In the genomic region with DNA sequence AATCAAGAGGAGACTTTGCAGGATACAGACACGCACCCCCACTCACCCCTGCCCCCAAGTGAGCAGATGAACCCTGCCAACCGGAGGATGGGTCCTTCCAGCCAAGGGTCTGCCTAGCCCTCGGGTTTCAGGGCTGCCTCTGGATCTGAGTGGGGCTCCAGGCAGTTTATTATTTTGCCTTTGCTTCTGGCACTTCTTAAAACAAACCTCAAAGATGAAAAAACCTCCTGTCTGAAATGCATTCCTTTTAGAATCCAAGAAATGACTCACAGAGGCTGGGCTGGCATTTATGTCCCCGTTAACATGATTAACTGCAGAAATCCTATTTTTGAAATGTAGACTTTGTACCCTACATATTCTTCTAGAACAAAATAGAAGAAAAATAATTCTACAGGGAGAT, we compare ENCODE assay signal across 15 mouse cellular contexts.
DNase-seq lines count a peak whose midpoint lies in the region; ATAC-seq and TF ChIP-seq lines count a peak whose summit lies in the region.
"Had no signal": no experiment of that assay in that cellular context is flagged by ENCODE, and none has a peak within 500 bp of the region (broad histone marks: within the 10 kb centered on the region; RNA-seq: fewer than 3 reads in every experiment).

No protein-coding gene starts in this region.

- H3K36me3 ChIP-seq in embryonic facial prominence, embryonic 14.5 days (ENCODE audit: control insufficient read depth, insufficient read depth, low read length): no peaks in the 10 kb centered on the region
- H3K36me3 ChIP-seq in myocyte (ENCODE audit: control insufficient read depth, insufficient read depth): no peaks in the 10 kb centered on the region
- no peaks in the 10 kb centered on the region for H3K36me3 ChIP-seq in forebrain, embryonic 11.5 days (ENCODE audit: control insufficient read depth, insufficient read depth, low read length)
- H3K36me3 ChIP-seq: neural tube, embryonic 15.5 days had no signal

- peaks cover 5% of the 10 kb centered on the region; the same call in 1 of the 2 replicates for H3K4me1 ChIP-seq in embryonic facial prominence, embryonic 14.5 days (ENCODE audit: control insufficient read depth, insufficient read depth, low read length)
- no peaks in the 10 kb centered on the region for H3K4me1 ChIP-seq in forebrain, embryonic 11.5 days (replicated peaks; ENCODE audit: control insufficient read depth, insufficient read depth, low read length)
- H3K4me1 ChIP-seq: forebrain, embryonic 13.5 days; neural tube, embryonic 15.5 days had no signal

- no peak for TF ChIP-seq POLR2A in myocyte (IDR thresholded peaks at IDR 0.05; ENCODE audit: insufficient read length, low read depth)

- H3K27me3 ChIP-seq in embryonic facial prominence, embryonic 14.5 days (replicated peaks; ENCODE audit: control insufficient read depth, insufficient read depth, low read length): no peaks in the 10 kb centered on the region
- no peaks in the 10 kb centered on the region for H3K27me3 ChIP-seq in myocyte (ENCODE audit: control insufficient read depth, insufficient read depth, insufficient read length)
- H3K27me3 ChIP-seq in forebrain, embryonic 11.5 days (ENCODE audit: control insufficient read depth, insufficient read depth, low read length): no peaks in the 10 kb centered on the region
- H3K27me3 ChIP-seq: forebrain, embryonic 13.5 days; neural tube, embryonic 15.5 days had no signal

- no peak overlapping the region for H3K4me2 ChIP-seq in embryonic facial prominence, embryonic 14.5 days (ENCODE audit: low read depth, low read length)
- peak overlapping the region; percentile 58 for H3K4me2 ChIP-seq in myocyte (ENCODE audit: low read depth)
- H3K4me2 ChIP-seq in forebrain, embryonic 11.5 days (ENCODE audit: low read depth, low read length, severe bottlenecking): no peak overlapping the region
- H3K4me2 ChIP-seq: forebrain, embryonic 13.5 days; neural tube, embryonic 15.5 days had no signal

- no peaks in the 10 kb centered on the region for H3K9me3 ChIP-seq in embryonic facial prominence, embryonic 14.5 days (ENCODE audit: control insufficient read depth, low read length)
- H3K9me3 ChIP-seq in forebrain, embryonic 11.5 days (ENCODE audit: control insufficient read depth, low read length): no peaks in the 10 kb centered on the region
- H3K9me3 ChIP-seq: forebrain, embryonic 13.5 days; neural tube, embryonic 15.5 days had no signal

- no peaks in the 10 kb centered on the region for H3K79me2 ChIP-seq in myocyte (ENCODE audit: control insufficient read depth, insufficient read depth)

- H3ac ChIP-seq in myocyte (ENCODE audit: control insufficient read depth, insufficient read length): no peak overlapping the region

- peak; percentile 51 to 77 for DNase-seq in adrenal gland, adult (ENCODE audit: inconsistent age in 2 of 2, low spot score in 1 of 2)
- DNase-seq in adrenal gland, adult 18-20 months (ENCODE audit: low spot score in 2 of 2): no peak
- peak; percentile 32 for DNase-seq in layer of hippocampus, adult 9-11 months
- DNase-seq in layer of hippocampus, postnatal 25 days (ENCODE audit: extremely low spot score in 1 of 2, low spot score in 1 of 2): no peak
- peak; percentile 40 for DNase-seq in embryonic facial prominence, embryonic 14.5 days (ENCODE audit: low spot score)
- DNase-seq in forebrain, embryonic 11.5 days (ENCODE audit: low spot score): no peak
- DNase-seq in retina, embryonic 14.5 days (ENCODE audit: low spot score): no peak
- DNase-seq: cerebellum, adult 8-10 months; heart, postnatal 10 days; kidney, postnatal 10 days; right cerebral cortex, postnatal 25 days had no signal

- no peak overlapping the region for H3K4me3 ChIP-seq in embryonic facial prominence, embryonic 14.5 days (ENCODE audit: low read depth, low read length)
- no peak overlapping the region for H3K4me3 ChIP-seq in myocyte
- no peak overlapping the region for H3K4me3 ChIP-seq in forebrain, embryonic 11.5 days (ENCODE audit: low read depth, low read length)
- H3K4me3 ChIP-seq: forebrain, embryonic 13.5 days; neural tube, embryonic 15.5 days had no signal

- no peak overlapping the region for H3K9ac ChIP-seq in embryonic facial prominence, embryonic 14.5 days (ENCODE audit: low read depth, low read length)
- H3K9ac ChIP-seq in forebrain, embryonic 11.5 days (ENCODE audit: low read length): no peak overlapping the region
- H3K9ac ChIP-seq: forebrain, embryonic 13.5 days; neural tube, embryonic 15.5 days had no signal

- H3K27ac ChIP-seq in embryonic facial prominence, embryonic 14.5 days (replicated peaks; ENCODE audit: low read depth, low read length): peak overlapping the region; percentile 41; the same call in 1 of the 2 replicates
- no peak overlapping the region for H3K27ac ChIP-seq in forebrain, embryonic 11.5 days (ENCODE audit: low read depth, low read length)
- H3K27ac ChIP-seq: forebrain, embryonic 13.5 days; hindbrain, postnatal 0 days; neural tube, embryonic 15.5 days had no signal

- WGBS in embryonic facial prominence, embryonic 14.5 days: 38% methylated on average over 4 of the region's 4 CpGs
- 73% methylated on average over 4 of the region's 4 CpGs for WGBS in forebrain, embryonic 11.5 days

- ATAC-seq in embryonic facial prominence, embryonic 14.5 days (ENCODE audit: low read depth): no peak
- no peak for ATAC-seq in forebrain, embryonic 11.5 days (replicated peaks; ENCODE audit: low FRiP score)
- ATAC-seq: forebrain, embryonic 13.5 days; hindbrain, postnatal 0 days had no signal

TF ChIP-seq in myocyte, 11 proteins besides CTCF, POLR2A, EP300 and RAD21:
- TF ChIP-seq USF1 (IDR thresholded peaks at IDR 0.05; ENCODE audit: low read depth) (no peak), MYOD1 (IDR thresholded peaks at IDR 0.05; ENCODE audit: control insufficient read depth in 1 of 3, insufficient read length in 2 of 3, low read depth in 2 of 3) (no peak), REST (IDR thresholded peaks at IDR 0.05; ENCODE audit: insufficient read depth, insufficient read length) (no peak)

Comparison
In these comparisons a context has a peak if more than half of its experiments do, and no peak if none do; other contexts are left out.
1. DNase-seq: peak in adrenal gland, adult (2 of 2), layer of hippocampus, adult 9-11 months (single experiment) and embryonic facial prominence, embryonic 14.5 days (single experiment); none in adrenal gland, adult 18-20 months (0 of 2), layer of hippocampus, postnatal 25 days (0 of 2), forebrain, embryonic 11.5 days (single experiment) and retina, embryonic 14.5 days (single experiment).